Mouse (Mus musculus) C2C12 (cell line): ENCODE data around the gene Hsd17b2. TPM values are rescaled to one million over a fixed set of nuclear protein-coding genes. Genes with fewer than 3 reads are reported as not detected.

Source experiments
- H3K27me3 ChIP-seq: one replicate; pipeline ENCODE4 v1.6.1; 2011; ENCODE audit not compliant: control insufficient read depth, insufficient read depth, insufficient read length
- H3K36me3 ChIP-seq: one replicate; pipeline ENCODE4 v1.6.1; 2011; ENCODE audit not compliant: control insufficient read depth, insufficient read depth
- H3K4me3 ChIP-seq: one replicate; pipeline ENCODE4 v1.5.1; 2011; ENCODE audit warnings: mild to moderate bottlenecking, control low read depth; ENCODE audit not compliant: poor library complexity, insufficient read depth, severe bottlenecking
- H3K79me2 ChIP-seq: one replicate; pipeline ENCODE4 v1.6.1; 2011; ENCODE audit not compliant: control insufficient read depth, insufficient read depth
- H3K79me3 ChIP-seq: one replicate; pipeline ENCODE4 v1.6.1; 2011; ENCODE audit warnings: low read depth, control low read depth
- H3ac ChIP-seq: one replicate; pipeline ENCODE3; 2011; ENCODE audit warnings: low read depth; ENCODE audit not compliant: control insufficient read depth, insufficient read length
- CEBPB ChIP-seq: IDR thresholded peaks from one replicate; pipeline ENCODE4 v1.6.1; 2011; ENCODE audit warnings: low read depth, mild to moderate bottlenecking, control low read depth, moderate library complexity
- CTCF ChIP-seq: IDR thresholded peaks from one replicate; pipeline ENCODE4 v1.5.1; 2011; ENCODE audit not compliant: control insufficient read depth, insufficient read depth, insufficient read length
- FOSL1 ChIP-seq: IDR thresholded peaks from one replicate; pipeline ENCODE4 v1.8.0; 2011; ENCODE audit warnings: mild to moderate bottlenecking, low read length; ENCODE audit not compliant: poor library complexity, insufficient read depth, severe bottlenecking
- MAX ChIP-seq: IDR thresholded peaks from one replicate; pipeline ENCODE4 v1.6.1; 2011; ENCODE audit warnings: mild to moderate bottlenecking, control low read depth
- MYOD1 ChIP-seq: IDR thresholded peaks from one replicate; pipeline ENCODE4 v1.6.1; 2011; ENCODE audit warnings: low read depth; ENCODE audit not compliant: control insufficient read depth, insufficient read length
- MYOG ChIP-seq: IDR thresholded peaks from one replicate; pipeline ENCODE4 v1.6.1; 2011; ENCODE audit not compliant: control insufficient read depth, insufficient read length; ENCODE audit errors: extremely low read depth
- USF1 ChIP-seq: IDR thresholded peaks from one replicate; pipeline ENCODE4 v1.6.1; 2011; ENCODE audit warnings: low read depth, mild to moderate bottlenecking, control low read depth, moderate library complexity
- polyA plus RNA-seq: library from polyadenylated mRNA; unstranded; fragments of >200 nt; fragmentation: generic; extraction: Trizol; gene quantifications from one replicate; pipeline ENCODE4 v1.2.1, GENCODE M21; 2012; ENCODE audit warnings: missing spikeins

Gene Hsd17b2
- polyA plus RNA-seq, 1 experiment = not detected

DNA sequence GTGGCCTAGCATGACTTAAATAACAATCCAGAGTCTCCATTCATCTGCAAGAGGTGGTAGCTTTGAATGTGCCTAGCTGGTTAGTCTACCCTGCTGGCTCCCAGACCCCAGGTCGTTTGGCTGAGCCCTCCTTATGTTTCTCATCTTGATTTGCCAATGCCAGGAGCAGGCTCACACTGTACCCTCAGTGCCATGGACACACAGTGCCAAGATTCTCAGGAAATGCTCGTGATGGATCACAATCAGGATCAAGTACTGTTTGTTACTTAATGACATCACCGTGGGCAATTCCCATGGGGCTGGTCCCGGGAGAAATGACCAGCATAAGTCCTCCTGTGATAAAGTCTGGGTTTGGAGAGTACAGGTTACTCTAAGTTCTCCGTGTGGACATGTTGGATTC is 14.2 kb downstream of the Hsd17b2 start:
- Histone ChIP-seq H3ac (no peak overlapping the region), H3K79me2 (no peaks in the 10 kb centered on the region), H3K27me3 (no peaks in the 10 kb centered on the region), H3K4me3 (no peak overlapping the region), H3K36me3 (no peaks in the 10 kb centered on the region), H3K79me3 (no peaks in the 10 kb centered on the region)
- TF ChIP-seq MAX (no peak), MYOG (no peak), CTCF (no peak), MYOD1 (no peak), FOSL1 (no peak), USF1 (no peak), CEBPB (no peak)

- no peak overlapping the region for H3ac ChIP-seq
- H3K79me2 ChIP-seq = no peaks in the 10 kb centered on the region
- no peak overlapping the region for H3K4me3 ChIP-seq
- H3K27me3 ChIP-seq = no peaks in the 10 kb centered on the region
- H3K36me3 ChIP-seq = no peaks in the 10 kb centered on the region
- TF ChIP-seq MYOG (no peak), USF1 (no peak), CTCF (no peak), MAX (no peak), FOSL1 (no peak), CEBPB (no peak), MYOD1 (no peak)
- no peaks in the 10 kb centered on the region for H3K79me3 ChIP-seq
Measured at GRCm38 (mm10) chr8:117718152-117718860, 16.6 kb downstream of the Hsd17b2 start.

- H3K79me2 ChIP-seq = no peaks in the 10 kb centered on the region
- TF ChIP-seq CTCF (no peak), MYOG (no peak), MYOD1 (no peak), MAX (no peak), USF1 (no peak), CEBPB (no peak), FOSL1 (no peak)
- no peaks in the 10 kb centered on the region for H3K36me3 ChIP-seq
- no peak overlapping the region for H3ac ChIP-seq
- no peaks in the 10 kb centered on the region for H3K79me3 ChIP-seq
- no peak overlapping the region for H3K4me3 ChIP-seq
- H3K27me3 ChIP-seq = no peaks in the 10 kb centered on the region
Measured at GRCm38 (mm10) chr8:117726467-117726866, 24.8 kb downstream of the Hsd17b2 start.

DNA sequence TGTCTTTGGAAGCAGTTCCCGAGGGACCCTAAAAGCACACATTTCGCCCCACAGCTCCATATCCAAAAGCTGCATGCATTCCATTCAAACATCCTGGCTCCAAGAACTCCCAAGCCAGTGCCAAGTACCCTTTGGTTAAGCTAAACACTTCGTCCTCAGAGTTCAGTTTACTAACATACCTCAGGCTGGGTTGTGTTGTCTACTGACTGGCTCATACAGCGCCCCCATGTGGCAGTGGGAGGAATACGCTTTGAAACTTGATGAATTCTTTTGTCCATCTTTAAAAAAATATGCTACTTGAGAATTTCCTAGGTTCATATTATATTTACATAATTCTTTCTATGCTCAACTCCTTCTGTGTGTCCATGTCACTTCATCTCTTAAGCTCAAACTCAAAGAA is 25.9 kb downstream of the Hsd17b2 start:
- no peak overlapping the region for H3ac ChIP-seq
- H3K79me2 ChIP-seq = no peaks in the 10 kb centered on the region
- TF ChIP-seq CTCF (no peak), FOSL1 (no peak), CEBPB (no peak), USF1 (no peak), MYOD1 (no peak), MYOG (no peak)
- H3K27me3 ChIP-seq = no peaks in the 10 kb centered on the region
- no peaks in the 10 kb centered on the region for H3K36me3 ChIP-seq
- H3K4me3 ChIP-seq = no peak overlapping the region
- H3K79me3 ChIP-seq = no peaks in the 10 kb centered on the region

GRCm38 (mm10) chr8:117728234-117728633 is 26.5 kb downstream of the Hsd17b2 start:
- TF ChIP-seq MYOD1 = no peak
- TF ChIP-seq MYOG = no peak
- TF ChIP-seq FOSL1 = no peak
- no peak for TF ChIP-seq MAX
- no peak for TF ChIP-seq USF1
- Histone ChIP-seq H3K79me3 (no peaks in the 10 kb centered on the region), H3K36me3 (no peaks in the 10 kb centered on the region), H3K27me3 (no peaks in the 10 kb centered on the region), H3K79me2 (no peaks in the 10 kb centered on the region), H3K4me3 (no peak overlapping the region), H3ac (no peak overlapping the region)

DNA sequence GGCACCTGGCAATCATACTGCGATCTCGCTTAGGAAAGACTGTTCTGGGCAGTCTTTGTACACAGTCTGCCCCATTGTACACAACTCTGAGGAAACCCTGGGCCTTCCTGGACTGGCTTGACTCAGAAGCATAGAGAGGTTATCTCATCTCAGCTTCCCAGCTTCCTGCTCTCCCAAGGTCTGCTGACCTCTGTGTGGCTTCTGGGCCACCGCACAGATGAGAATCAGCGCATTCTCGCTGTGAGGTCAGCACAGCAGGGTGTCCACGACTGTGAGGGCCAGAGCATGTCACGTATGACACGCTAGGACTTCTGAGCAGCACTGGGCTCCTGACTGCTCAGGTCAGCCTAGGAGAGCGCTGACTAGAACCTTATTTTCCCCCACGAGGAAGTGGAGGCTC is 29.3 kb downstream of the Hsd17b2 start:
- Histone ChIP-seq H3K36me3 (no peaks in the 10 kb centered on the region), H3ac (no peak overlapping the region), H3K79me2 (no peaks in the 10 kb centered on the region), H3K79me3 (no peaks in the 10 kb centered on the region), H3K27me3 (no peaks in the 10 kb centered on the region), H3K4me3 (no peak overlapping the region)
- TF ChIP-seq MYOD1 (no peak), MYOG (no peak), CTCF (no peak), CEBPB (no peak), FOSL1 (no peak), MAX (no peak), USF1 (no peak)
